Mouse (Mus musculus): ENCODE measurements around the gene Glrp1. TPM values are rescaled to one million over a fixed set of nuclear protein-coding genes. Genes with fewer than 3 reads are reported as not detected.

Glrp1 gene
- total RNA-seq, 2 experiments from 2014 or later: 0.18 TPM; not detected in 1

- no peak for ATAC-seq (ENCODE audit: poor library complexity, severe bottlenecking)
These were observed 45.6 kb downstream of the Glrp1 start for GRCm38 (mm10) chr1:88464109-88464905.

- no peak for ATAC-seq (ENCODE audit: poor library complexity, severe bottlenecking)
These were observed 46.6 kb downstream of the Glrp1 start for GRCm38 (mm10) chr1:88463241-88463640.

- ATAC-seq (ENCODE audit: poor library complexity, severe bottlenecking): no peak
These were observed 47.4 kb downstream of the Glrp1 start for GRCm38 (mm10) chr1:88462484-88462883.

- ATAC-seq (ENCODE audit: poor library complexity, severe bottlenecking): no peak
These were observed 48.8 kb downstream of the Glrp1 start for GRCm38 (mm10) chr1:88461096-88461495.

- ATAC-seq (ENCODE audit: poor library complexity, severe bottlenecking): no peak
These were observed 50.2 kb downstream of the Glrp1 start for GRCm38 (mm10) chr1:88459655-88460054.

- no peak for ATAC-seq (ENCODE audit: poor library complexity, severe bottlenecking)
These were observed 50.7 kb downstream of the Glrp1 start for GRCm38 (mm10) chr1:88459196-88459595.

GRCm38 (mm10) chr1:88456451-88457072 lies 53.3 kb downstream of the Glrp1 start:
- peak; percentile 77 for ATAC-seq (ENCODE audit: poor library complexity, severe bottlenecking)

GRCm38 (mm10) chr1:88455761-88456160 lies 54.1 kb downstream of the Glrp1 start:
- ATAC-seq (ENCODE audit: poor library complexity, severe bottlenecking): no peak

- ATAC-seq (ENCODE audit: poor library complexity, severe bottlenecking): no peak
These were observed 55.2 kb downstream of the Glrp1 start for GRCm38 (mm10) chr1:88454703-88455102.

- ATAC-seq (ENCODE audit: poor library complexity, severe bottlenecking): no peak
These were observed 57.7 kb downstream of the Glrp1 start for GRCm38 (mm10) chr1:88452198-88452597.

- no peak for ATAC-seq (ENCODE audit: poor library complexity, severe bottlenecking)
These were observed 59.2 kb downstream of the Glrp1 start for GRCm38 (mm10) chr1:88450668-88451067.

Other genes starting within 250 kb of the Glrp1 start
- 99.8 and 112 TPM in 2 replicates for gene Hjurp, start 232.4 kb downstream of the Glrp1 start, total RNA-seq (2015)
- 174 and 189 TPM in 2 replicates for gene Hjurp, start 232.4 kb downstream of the Glrp1 start, total RNA-seq (2017)
- gene Trpm8, start 232.4 kb downstream of the Glrp1 start, total RNA-seq (2015): not detected in 2 replicates
- gene Trpm8, start 232.4 kb downstream of the Glrp1 start, total RNA-seq (2017): not detected in 2 replicates
- gene Spp2, start 103.1 kb downstream of the Glrp1 start, total RNA-seq (2015): not detected in 2 replicates
- not detected in 2 replicates for gene Spp2, start 103.1 kb downstream of the Glrp1 start, total RNA-seq (2017)
- gene Arl4c, start 192.2 kb upstream of the Glrp1 start, total RNA-seq (2015): 25.3 and 27.4 TPM in 2 replicates
- 36.0 and 39.1 TPM in 2 replicates for gene Arl4c, start 192.2 kb upstream of the Glrp1 start, total RNA-seq (2017)